Mouse (Mus musculus) stomach, postnatal 0 days (tissue): ENCODE data around the gene Lpar2.
A peak's percentile ranks its signal among the peaks of the same experiment; 100 is the strongest.

Experiments
- CTCF ChIP-seq: IDR thresholded peaks from 2 replicates; pipeline ENCODE4 v1.5.1; 2016; ENCODE audit warnings: antibody characterized with exemption, low read depth, mild to moderate bottlenecking, moderate library complexity
- EP300 ChIP-seq: optimal IDR thresholded peaks from 2 replicates; pipeline ENCODE3; 2016; ENCODE audit warnings: antibody characterized with exemption

- TF ChIP-seq CTCF: peak; percentile 49
- TF ChIP-seq EP300: no peak
Measured at GRCm38 (mm10) chr8:69860807-69861206, 38.6 kb downstream of the Lpar2 start.
